Mouse (Mus musculus): Measurements from ENCODE around the gene Fam136a. TPM values are rescaled to one million over a fixed set of nuclear protein-coding genes. Genes with fewer than 3 reads are reported as not detected.
"Not testable (repeated sequence)": the region's sequence is repeated elsewhere in the genome, so short reads cannot be mapped to it uniquely, and the experiment has no call there.

The Fam136a gene
- 58.5 and 66.4 TPM in 2 replicates for total RNA-seq (2017)

- peak; percentile 96 to 98 for ATAC-seq (replicated peaks in 1 of 2; ENCODE audit: insufficient read depth in 1 of 2, low FRiP score in 2 of 2, low TSS enrichment in 1 of 2, low read depth in 1 of 2, poor library complexity in 2 of 2, severe bottlenecking in 2 of 2)
These were observed at the start of gene Fam136a for GRCm38 (mm10) chr6:86365371-86366124. Gene Fam136a, plus strand, starts transcription at chr6:86365646.

DNA sequence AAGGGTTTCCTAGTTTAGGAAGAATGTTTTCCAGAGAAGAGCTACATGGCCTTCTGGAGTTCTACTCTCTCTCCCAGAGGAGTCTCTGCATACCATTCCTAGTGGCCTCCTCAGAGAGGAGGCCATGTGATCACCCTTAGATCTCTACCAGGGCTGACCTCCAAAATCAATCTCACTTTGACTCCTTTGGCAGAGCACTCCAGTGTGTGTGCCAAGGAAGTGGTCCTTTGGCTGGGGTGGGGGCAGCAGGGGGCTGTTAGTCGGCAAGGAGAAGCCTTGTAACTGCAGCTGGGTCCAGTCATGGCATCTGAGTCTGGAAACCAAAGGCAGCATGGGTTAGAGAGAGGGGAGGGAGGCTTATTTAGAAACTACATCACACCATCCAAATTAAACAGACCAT, 48.4 kb upstream of the Fam136a start:
- no peak for ATAC-seq (replicated peaks in 1 of 2; ENCODE audit: insufficient read depth in 1 of 2, low FRiP score in 2 of 2, low TSS enrichment in 1 of 2, low read depth in 1 of 2, poor library complexity in 2 of 2, severe bottlenecking in 2 of 2)

GRCm38 (mm10) chr6:86318855-86319254, 46.6 kb upstream of the Fam136a start:
- ATAC-seq (replicated peaks in 1 of 2; ENCODE audit: insufficient read depth in 1 of 2, low FRiP score in 2 of 2, low TSS enrichment in 1 of 2, low read depth in 1 of 2, poor library complexity in 2 of 2, severe bottlenecking in 2 of 2): no peak

GRCm38 (mm10) chr6:86322031-86322563, 43.3 kb upstream of the Fam136a start:
- ATAC-seq (replicated peaks in 1 of 2; ENCODE audit: insufficient read depth in 1 of 2, low FRiP score in 2 of 2, low TSS enrichment in 1 of 2, low read depth in 1 of 2, poor library complexity in 2 of 2, severe bottlenecking in 2 of 2): no peak

DNA sequence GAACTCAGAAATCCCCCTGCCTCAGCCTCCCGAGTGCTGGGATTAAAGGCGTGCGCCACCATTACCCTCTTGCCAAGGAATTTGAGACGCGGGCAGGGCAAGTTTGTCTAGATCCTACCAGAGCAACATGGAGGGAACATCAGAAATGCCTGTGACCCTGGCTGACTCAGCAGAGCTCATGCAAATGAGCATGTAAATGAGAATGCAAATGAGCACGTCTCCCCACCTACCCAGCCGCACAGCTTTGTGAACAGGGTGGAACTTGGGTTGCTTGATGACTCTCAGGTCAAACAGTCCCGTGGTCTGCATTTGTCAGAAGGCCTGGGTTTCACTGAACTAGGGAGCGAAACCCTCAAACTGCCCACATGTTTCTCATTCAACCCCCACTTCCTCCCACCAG, 42.5 kb upstream of the Fam136a start:
- ATAC-seq (replicated peaks in 1 of 2; ENCODE audit: insufficient read depth in 1 of 2, low FRiP score in 2 of 2, low TSS enrichment in 1 of 2, low read depth in 1 of 2, poor library complexity in 2 of 2, severe bottlenecking in 2 of 2): no peak

GRCm38 (mm10) chr6:86324400-86324799, 41.0 kb upstream of the Fam136a start:
- no peak for ATAC-seq (replicated peaks in 1 of 2; ENCODE audit: insufficient read depth in 1 of 2, low FRiP score in 2 of 2, low TSS enrichment in 1 of 2, low read depth in 1 of 2, poor library complexity in 2 of 2, severe bottlenecking in 2 of 2)

- ATAC-seq (replicated peaks in 1 of 2; ENCODE audit: insufficient read depth in 1 of 2, low FRiP score in 2 of 2, low TSS enrichment in 1 of 2, low read depth in 1 of 2, poor library complexity in 2 of 2, severe bottlenecking in 2 of 2): no peak
These were observed 39.8 kb upstream of the Fam136a start for GRCm38 (mm10) chr6:86325646-86326045.

- ATAC-seq (replicated peaks in 1 of 2; ENCODE audit: insufficient read depth in 1 of 2, low FRiP score in 2 of 2, low TSS enrichment in 1 of 2, low read depth in 1 of 2, poor library complexity in 2 of 2, severe bottlenecking in 2 of 2): no peak
These were observed 38.6 kb upstream of the Fam136a start for GRCm38 (mm10) chr6:86326866-86327265.

DNA sequence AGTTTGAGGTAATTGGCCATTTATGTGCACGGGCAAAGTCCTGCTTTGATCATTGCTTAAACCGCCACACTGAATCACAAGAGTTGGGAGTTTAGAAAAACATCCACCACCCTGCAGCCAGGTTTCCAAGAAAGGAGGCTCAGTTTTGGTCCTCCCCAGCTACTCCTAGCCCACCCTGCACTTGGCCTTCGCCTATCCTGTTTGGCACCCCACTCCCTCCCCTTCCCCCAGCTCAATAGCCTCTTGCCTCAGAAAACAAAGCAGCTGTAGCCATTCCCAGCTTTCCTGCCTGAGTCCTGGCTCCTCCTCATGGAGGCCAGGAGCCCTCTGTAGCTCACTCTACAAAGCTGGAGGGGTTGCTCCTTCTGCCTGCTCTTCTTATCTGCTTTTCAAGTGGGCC, 37.1 kb upstream of the Fam136a start:
- no peak for ATAC-seq (replicated peaks in 1 of 2; ENCODE audit: insufficient read depth in 1 of 2, low FRiP score in 2 of 2, low TSS enrichment in 1 of 2, low read depth in 1 of 2, poor library complexity in 2 of 2, severe bottlenecking in 2 of 2)

- ATAC-seq (replicated peaks in 1 of 2; ENCODE audit: insufficient read depth in 1 of 2, low FRiP score in 2 of 2, low TSS enrichment in 1 of 2, low read depth in 1 of 2, poor library complexity in 2 of 2, severe bottlenecking in 2 of 2): no peak
These were observed 35.5 kb upstream of the Fam136a start for GRCm38 (mm10) chr6:86329943-86330342.

- no peak; a peak in 1 of 4 replicates for ATAC-seq (replicated peaks in 1 of 2; ENCODE audit: insufficient read depth in 1 of 2, low FRiP score in 2 of 2, low TSS enrichment in 1 of 2, low read depth in 1 of 2, poor library complexity in 2 of 2, severe bottlenecking in 2 of 2)
These were observed 30.2 kb upstream of the Fam136a start for GRCm38 (mm10) chr6:86335121-86335849.

GRCm38 (mm10) chr6:86335860-86336259, 29.6 kb upstream of the Fam136a start:
- no peak for ATAC-seq (replicated peaks in 1 of 2; ENCODE audit: insufficient read depth in 1 of 2, low FRiP score in 2 of 2, low TSS enrichment in 1 of 2, low read depth in 1 of 2, poor library complexity in 2 of 2, severe bottlenecking in 2 of 2)

- not testable (repeated sequence) for ATAC-seq (replicated peaks in 1 of 2; ENCODE audit: insufficient read depth in 1 of 2, low FRiP score in 2 of 2, low TSS enrichment in 1 of 2, low read depth in 1 of 2, poor library complexity in 2 of 2, severe bottlenecking in 2 of 2)
These were observed 29.1 kb upstream of the Fam136a start for GRCm38 (mm10) chr6:86336340-86336739.

DNA sequence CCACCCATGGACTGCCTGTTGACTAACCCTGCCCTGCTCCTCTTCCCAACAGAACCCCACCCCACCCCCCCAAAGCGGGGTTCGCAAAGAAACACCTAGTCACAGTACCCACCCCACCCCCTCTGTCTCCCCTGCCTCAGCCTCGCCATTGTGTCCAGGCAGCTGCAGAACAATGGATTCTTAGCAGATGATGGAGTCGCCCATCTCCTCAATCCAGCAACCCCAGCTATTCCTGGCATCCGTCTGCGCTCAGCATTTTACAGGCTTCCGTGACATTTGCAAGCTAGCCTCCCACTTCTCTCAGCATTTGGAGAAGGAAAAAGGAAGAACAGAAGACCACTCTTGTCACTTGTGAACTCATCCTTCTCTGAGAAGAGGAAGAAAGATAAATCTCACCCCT, 21.8 kb upstream of the Fam136a start:
- ATAC-seq (replicated peaks in 1 of 2; ENCODE audit: insufficient read depth in 1 of 2, low FRiP score in 2 of 2, low TSS enrichment in 1 of 2, low read depth in 1 of 2, poor library complexity in 2 of 2, severe bottlenecking in 2 of 2): no peak

DNA sequence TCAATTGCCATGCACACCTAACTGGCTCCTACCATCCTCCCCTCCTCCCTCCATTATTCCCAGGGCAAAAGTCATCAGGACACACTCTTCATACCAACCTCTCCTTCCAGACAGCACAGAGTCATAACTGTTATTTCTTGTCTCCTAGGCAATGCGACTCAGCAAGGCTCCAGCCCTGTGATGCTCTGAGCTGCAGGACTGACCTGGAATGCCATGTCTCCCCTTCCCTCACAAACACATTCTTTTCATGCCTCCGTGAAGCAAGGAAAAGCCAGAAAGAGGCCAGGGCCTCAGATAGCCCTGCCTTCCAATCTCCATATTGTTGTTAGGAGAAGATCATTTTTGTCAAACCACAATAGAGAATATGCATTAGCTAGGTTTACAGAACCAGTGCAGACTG, 19.4 kb upstream of the Fam136a start:
- no peak for ATAC-seq (replicated peaks in 1 of 2; ENCODE audit: insufficient read depth in 1 of 2, low FRiP score in 2 of 2, low TSS enrichment in 1 of 2, low read depth in 1 of 2, poor library complexity in 2 of 2, severe bottlenecking in 2 of 2)

GRCm38 (mm10) chr6:86349257-86349656, 16.2 kb upstream of the Fam136a start:
- ATAC-seq (replicated peaks in 1 of 2; ENCODE audit: insufficient read depth in 1 of 2, low FRiP score in 2 of 2, low TSS enrichment in 1 of 2, low read depth in 1 of 2, poor library complexity in 2 of 2, severe bottlenecking in 2 of 2): peak; percentile 27 to 51; a peak in 3 of 4 replicates

GRCm38 (mm10) chr6:86354948-86355347, 10.5 kb upstream of the Fam136a start:
- no peak for ATAC-seq (replicated peaks in 1 of 2; ENCODE audit: insufficient read depth in 1 of 2, low FRiP score in 2 of 2, low TSS enrichment in 1 of 2, low read depth in 1 of 2, poor library complexity in 2 of 2, severe bottlenecking in 2 of 2)

GRCm38 (mm10) chr6:86356956-86357355, 8.5 kb upstream of the Fam136a start:
- no peak for ATAC-seq (replicated peaks in 1 of 2; ENCODE audit: insufficient read depth in 1 of 2, low FRiP score in 2 of 2, low TSS enrichment in 1 of 2, low read depth in 1 of 2, poor library complexity in 2 of 2, severe bottlenecking in 2 of 2)
